Mouse (Mus musculus) midbrain, embryonic 14.5 days (tissue): ENCODE results near the gene Ermap. TPM values are rescaled to one million over a fixed set of nuclear protein-coding genes. Genes with fewer than 3 reads are reported as not detected.

Experiments
- ATAC-seq: fragments of 200-750 bp; cut with Nextera tagmentation; 2 replicates; pipeline ENCODE4 v1.8.0; 2017; ENCODE audit warnings: moderate number of reproducible peaks, moderate library complexity; ENCODE audit not compliant: low FRiP score, low TSS enrichment
- DNase-seq: peaks from one replicate; pipeline ENCODE4 v3.0.0-alpha.2; 2015
- H3K27ac ChIP-seq: fragments of 300-500 bp; sonication (generic); replicated peaks from 2 replicates; pipeline ENCODE4 v1.5.1; 2014; ENCODE audit warnings: mild to moderate bottlenecking, low read depth, low read length, moderate library complexity
- H3K27me3 ChIP-seq: fragments of 300-500 bp; sonication (generic); 2 replicates; pipeline ENCODE4 v1.6.1; 2014; ENCODE audit warnings: low read length, control low read depth, mixed read lengths; ENCODE audit not compliant: control insufficient read depth, insufficient read depth
- H3K36me3 ChIP-seq: fragments of 300-500 bp; sonication (generic); 2 replicates; pipeline ENCODE4 v1.6.1; 2014; ENCODE audit warnings: low read length, control low read depth; ENCODE audit not compliant: control insufficient read depth, insufficient read depth
- H3K4me1 ChIP-seq: fragments of 300-500 bp; sonication (generic); 2 replicates; pipeline ENCODE4 v1.6.1; 2014; ENCODE audit warnings: mild to moderate bottlenecking, antibody characterized with exemption, low read length, control low read depth; ENCODE audit not compliant: control insufficient read depth, insufficient read depth
- H3K4me2 ChIP-seq: fragments of 300-500 bp; sonication (generic); 2 replicates; pipeline ENCODE4 v1.6.1; 2014; ENCODE audit warnings: mild to moderate bottlenecking, low read length, moderate library complexity
- H3K4me3 ChIP-seq: fragments of 300-500 bp; sonication (generic); replicated peaks from 2 replicates; pipeline ENCODE4 v1.5.1; 2014; ENCODE audit warnings: low read depth, low read length
- H3K9ac ChIP-seq: fragments of 300-500 bp; sonication (generic); replicated peaks from 2 replicates; pipeline ENCODE4 v1.6.1; 2014; ENCODE audit warnings: mild to moderate bottlenecking, low read length, moderate library complexity
- H3K9me3 ChIP-seq: fragments of 300-500 bp; sonication (generic); 2 replicates; pipeline ENCODE4 v1.6.1; 2016; ENCODE audit warnings: low read length, control low read depth, mixed read lengths; ENCODE audit not compliant: control insufficient read depth
- WGBS: fragments of 180-500 bp; shearing (Covaris S2); extraction: QIAGEN DNeasy Blood & Tissue Kit; methylation state at CpG from one replicate; pipeline ENCODE4 v1.1.7; 2014; 5-methylcytosine and 5-hydroxymethylcytosine counted together
- polyA plus RNA-seq: library from polyadenylated mRNA; unstranded; fragments of >200 nt; fragmentation: Nextera tagmentation; extraction: Ambion mirVana; gene quantifications from 2 replicates; pipeline ENCODE4 v1.2.1, GENCODE M21; 2014

Gene Ermap
- 0.24 and 0.63 TPM in 2 replicates for polyA plus RNA-seq

DNA sequence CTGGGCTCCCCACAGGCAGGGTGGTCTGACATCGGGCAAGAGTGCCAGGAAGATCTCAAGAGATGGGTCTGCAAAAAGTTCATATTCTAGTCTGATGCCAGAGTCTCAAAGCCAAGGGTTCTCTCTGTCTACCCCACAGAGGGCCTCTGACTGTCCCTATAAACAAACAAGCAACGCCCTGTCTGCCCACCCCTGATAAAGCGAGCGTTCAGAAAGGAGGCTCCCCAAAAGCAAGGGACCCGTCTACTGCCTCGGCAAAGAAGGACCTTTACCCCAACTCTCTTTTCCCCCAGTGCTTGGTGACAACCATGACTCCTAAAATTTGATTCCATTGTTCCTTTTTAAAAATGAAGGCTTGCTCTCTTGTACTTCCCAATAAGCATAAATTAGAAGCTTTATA is at the start of gene Ermap:
TSS of gene Ermap (minus strand) at position 148 of the 400 bp plus-strand sequence.
- Histone ChIP-seq H3K4me3 (no peak within 1 kb of the TSS), H3K9me3 (no peaks in the 10 kb centered on the region), H3K9ac (no peak within 1 kb of the TSS), H3K4me1 (no peaks in the 10 kb centered on the region), H3K36me3 (no peaks in the 10 kb centered on the region), H3K27ac (no peak within 1 kb of the TSS), H3K4me2 (no peak within 1 kb of the TSS), H3K27me3 (no peaks in the 10 kb centered on the region)
- ATAC-seq (no peak), DNase-seq (no peak)
- WGBS: 53% methylated on average over 6 of the region's 6 CpGs

DNA sequence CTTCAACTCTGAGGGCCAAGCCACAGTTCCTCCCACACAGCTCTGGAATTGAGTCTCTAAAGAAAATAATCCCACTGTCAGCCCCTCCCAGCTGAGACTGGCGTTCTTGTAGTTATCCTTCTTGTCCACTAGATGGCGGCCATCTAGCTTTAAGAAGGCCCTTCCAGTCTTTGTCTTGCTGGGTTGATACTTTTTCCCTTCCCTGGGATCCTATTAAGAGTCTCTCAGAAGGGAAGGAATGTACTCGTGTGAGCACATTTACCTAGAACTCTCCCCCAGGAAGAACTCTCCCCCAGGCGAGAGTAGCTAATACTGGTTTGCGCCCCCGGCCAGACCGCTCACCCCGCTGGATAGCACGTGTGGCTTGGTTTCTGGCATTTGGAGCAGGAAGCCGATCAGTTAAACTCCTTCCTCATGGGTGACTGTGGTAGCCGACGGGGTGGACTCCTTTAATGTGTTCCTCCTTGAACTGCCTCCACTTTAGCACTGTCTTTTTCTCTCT is 49.4 kb upstream of the Ermap start:
- peak; percentile 92 for DNase-seq
- H3K9ac ChIP-seq: peak overlapping the region; percentile 32; the same call in 1 of the 2 replicates

DNA sequence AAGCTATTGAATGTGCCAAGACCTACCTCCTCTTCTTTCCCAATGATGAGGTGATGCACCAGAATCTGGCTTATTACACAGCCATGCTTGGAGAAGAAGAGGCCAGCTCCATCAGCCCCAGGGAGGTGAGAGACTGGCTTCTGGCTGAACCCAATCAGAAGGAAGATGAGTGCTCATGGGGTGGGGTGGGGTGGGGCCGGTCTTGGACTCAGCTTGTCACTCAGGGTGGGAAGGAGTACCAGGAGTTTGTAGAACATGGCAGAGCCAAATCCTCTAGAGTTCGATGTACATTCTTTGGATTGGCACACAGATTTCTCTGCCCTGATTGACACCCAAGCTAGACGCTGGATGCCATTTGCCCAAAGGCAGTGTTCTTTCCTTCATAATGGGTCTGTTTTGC is 48.9 kb upstream of the Ermap start:
- 0 out of 2 replicates have a peak overlapping the region, but pooled peaks have one; percentile 70 for H3K27ac ChIP-seq
- 70% methylated on average over 3 of the region's 3 CpGs for WGBS

More for the DNA sequence above, 49.4 kb upstream of the Ermap start:
- peaks cover 40% of the 10 kb centered on the region for H3K36me3 ChIP-seq
- no peaks in the 10 kb centered on the region for H3K27me3 ChIP-seq
- peak; percentile 60; the same call in 1 of the 2 replicates for ATAC-seq
- peak overlapping the region; percentile 16; the same call in 1 of the 2 replicates for H3K4me2 ChIP-seq
- 36% methylated on average over 12 of the region's 12 CpGs for WGBS
- H3K9me3 ChIP-seq: no peaks in the 10 kb centered on the region
- H3K4me3 ChIP-seq: no peak overlapping the region
- H3K27ac ChIP-seq: peak overlapping the region; percentile 70
- H3K4me1 ChIP-seq: peaks cover 6% of the 10 kb centered on the region; the same call in 1 of the 2 replicates

DNA sequence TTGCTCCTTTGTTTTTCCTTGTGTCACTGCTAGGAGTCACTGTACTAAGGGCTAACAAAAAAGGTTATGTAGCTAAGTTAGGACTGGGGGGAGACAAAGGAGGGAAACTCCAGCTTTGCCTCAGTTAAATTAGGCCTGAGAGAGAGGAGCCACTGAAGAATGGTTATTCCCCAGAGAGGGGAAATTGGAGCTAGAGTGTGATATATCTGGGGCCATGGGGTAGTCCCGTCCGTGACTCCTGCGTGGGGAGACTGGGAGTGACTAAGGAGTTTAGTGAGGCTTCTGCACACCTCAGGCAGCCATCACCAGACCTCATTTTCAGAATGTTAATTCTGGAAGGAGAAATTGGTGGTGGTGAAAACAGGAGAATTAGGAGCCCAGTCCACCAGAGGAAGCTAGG is 44.5 kb upstream of the Ermap start:
- Histone ChIP-seq H3K27ac (no peak overlapping the region), H3K27me3 (no peaks in the 10 kb centered on the region), H3K4me2 (peak overlapping the region; percentile 93), H3K4me3 (no peak overlapping the region), H3K9ac (no peak overlapping the region), H3K36me3 (peaks cover 10% of the 10 kb centered on the region; the same call in 1 of the 2 replicates), H3K4me1 (peaks cover 16% of the 10 kb centered on the region; the same call in 1 of the 2 replicates), H3K9me3 (no peaks in the 10 kb centered on the region)
- 87% methylated on average over 3 of the region's 3 CpGs for WGBS
- no peak for DNase-seq
- ATAC-seq: no peak

More for the DNA sequence above, 48.9 kb upstream of the Ermap start:
- no peak overlapping the region for H3K4me2 ChIP-seq
- peaks cover 11% of the 10 kb centered on the region; the same call in 1 of the 2 replicates for H3K4me1 ChIP-seq
- peaks cover 34% of the 10 kb centered on the region for H3K36me3 ChIP-seq
- no peak overlapping the region for H3K9ac ChIP-seq
- DNase-seq (no peak), ATAC-seq (no peak)
- no peaks in the 10 kb centered on the region for H3K27me3 ChIP-seq
- no peaks in the 10 kb centered on the region for H3K9me3 ChIP-seq
- no peak overlapping the region for H3K4me3 ChIP-seq

DNA sequence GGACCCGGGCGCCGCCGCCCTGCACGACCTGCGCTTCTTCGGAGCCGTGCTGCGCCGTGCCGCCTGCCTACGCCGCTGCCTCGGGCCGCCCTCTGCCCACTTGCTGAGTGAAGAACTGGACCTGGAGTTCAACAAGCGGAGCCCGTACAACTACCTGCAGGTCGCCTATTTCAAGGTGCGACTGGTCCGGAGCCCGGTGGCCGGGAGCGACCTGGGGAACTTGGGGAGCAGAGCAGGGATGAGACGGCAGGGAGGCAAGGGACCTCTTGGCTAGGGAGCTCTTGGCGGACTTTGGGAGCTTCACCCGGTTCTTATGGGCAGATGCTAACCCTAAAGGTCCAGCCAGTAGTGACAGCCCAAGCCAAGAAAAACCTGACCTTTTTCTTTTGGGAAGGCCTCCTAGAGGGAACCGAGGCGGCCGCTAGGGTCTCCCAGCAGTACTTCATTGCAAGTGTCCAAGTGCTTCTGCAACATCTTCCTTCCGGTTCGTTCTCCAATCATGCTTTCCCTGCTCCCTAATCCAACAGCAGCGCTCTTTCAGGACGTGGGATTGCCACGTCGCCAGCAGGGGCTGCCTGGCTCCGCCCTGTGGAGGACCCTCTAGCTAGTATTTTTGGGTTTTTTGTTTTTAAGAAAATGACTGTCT is 43.6 kb upstream of the Ermap start:
- ATAC-seq (no peak; the same call in 1 of the 2 replicates), DNase-seq (peak; percentile 78)
- Histone ChIP-seq H3K36me3 (peaks cover 10% of the 10 kb centered on the region; the same call in 1 of the 2 replicates), H3K4me1 (peaks cover 15% of the 10 kb centered on the region; the same call in 1 of the 2 replicates), H3K4me3 (peak overlapping the region; percentile 83), H3K9ac (peak overlapping the region; percentile 65), H3K9me3 (no peaks in the 10 kb centered on the region), H3K27ac (peak overlapping the region; percentile 53; the same call in 1 of the 2 replicates), H3K4me2 (peak overlapping the region; percentile 93), H3K27me3 (no peaks in the 10 kb centered on the region)
- under 1% methylated on average over 36 of the region's 36 CpGs for WGBS

DNA sequence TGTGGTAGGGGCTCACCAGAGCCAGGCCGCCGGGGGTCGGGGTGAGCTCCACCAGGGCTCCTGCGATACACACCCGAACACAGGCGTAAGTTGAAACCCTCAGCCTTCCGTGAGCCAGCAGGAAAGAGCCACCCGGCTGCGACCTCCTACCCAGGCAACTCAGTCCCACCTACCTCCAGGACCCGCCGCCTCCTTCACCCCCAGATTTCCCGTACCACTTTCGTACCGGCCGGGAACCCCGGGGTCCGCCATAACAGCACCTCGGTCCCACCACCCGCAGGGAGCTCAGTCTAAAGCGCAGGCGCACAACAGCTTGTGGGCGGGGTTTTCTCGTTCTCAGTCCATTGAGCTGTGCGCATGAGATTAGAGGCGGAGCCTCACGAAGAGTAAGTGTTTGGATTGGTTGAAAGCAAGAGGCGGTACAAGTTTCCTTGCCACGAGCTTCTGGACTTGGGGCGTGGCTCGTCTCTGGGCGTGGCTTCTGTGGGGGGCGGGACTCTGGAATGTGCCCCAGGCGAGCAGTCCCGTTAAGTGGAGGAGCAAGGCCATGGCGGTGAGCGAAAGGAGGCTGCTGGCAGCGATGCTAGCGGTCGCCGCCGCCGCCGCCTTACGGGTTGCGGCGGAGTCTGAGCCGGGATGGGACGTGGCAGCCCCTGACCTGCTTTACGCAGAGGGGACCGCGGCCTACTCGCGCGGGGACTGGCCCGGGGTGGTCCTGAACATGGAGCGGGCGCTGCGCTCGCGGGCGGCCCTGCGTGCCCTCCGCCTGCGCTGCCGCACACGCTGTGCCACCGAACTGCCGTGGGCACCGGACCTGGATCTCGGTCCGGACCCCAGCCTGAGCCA is 42.8 kb upstream of the Ermap start, which contains the start of the genes AU022252 and P3h1:
TSS of gene AU022252 (minus strand) at position 303 of the 846 bp plus-strand sequence.
TSS of gene P3h1 (plus strand) at position 506 of the 846 bp plus-strand sequence.
- Histone ChIP-seq H3K9me3 (no peaks in the 10 kb centered on the region), H3K9ac (peak within 1 kb of the TSS; percentile 65), H3K36me3 (peaks cover 16% of the 10 kb centered on the region; the same call in 1 of the 2 replicates), H3K27me3 (no peaks in the 10 kb centered on the region), H3K4me2 (peak within 1 kb of the TSS; percentile 93), H3K27ac (peak within 1 kb of the TSS; percentile 53; the same call in 1 of the 2 replicates), H3K4me3 (peak within 1 kb of the TSS; percentile 83), H3K4me1 (peaks cover 15% of the 10 kb centered on the region; the same call in 1 of the 2 replicates)
- peak; percentile 99 for DNase-seq
- under 1% methylated on average over 71 of the region's 71 CpGs for WGBS
- ATAC-seq: peak; percentile 98

GRCm38 (mm10) chr4:119226751-119227150 is 36.9 kb upstream of the Ermap start:
- Histone ChIP-seq H3K9me3 (no peaks in the 10 kb centered on the region), H3K4me2 (no peak overlapping the region), H3K27ac (no peak overlapping the region), H3K9ac (no peak overlapping the region), H3K4me1 (peaks cover 4% of the 10 kb centered on the region; the same call in 1 of the 2 replicates), H3K27me3 (no peaks in the 10 kb centered on the region), H3K4me3 (no peak overlapping the region), H3K36me3 (peaks cover 46% of the 10 kb centered on the region)
- WGBS: 94% methylated on average over 11 of the region's 11 CpGs
- ATAC-seq (no peak), DNase-seq (no peak)

DNA sequence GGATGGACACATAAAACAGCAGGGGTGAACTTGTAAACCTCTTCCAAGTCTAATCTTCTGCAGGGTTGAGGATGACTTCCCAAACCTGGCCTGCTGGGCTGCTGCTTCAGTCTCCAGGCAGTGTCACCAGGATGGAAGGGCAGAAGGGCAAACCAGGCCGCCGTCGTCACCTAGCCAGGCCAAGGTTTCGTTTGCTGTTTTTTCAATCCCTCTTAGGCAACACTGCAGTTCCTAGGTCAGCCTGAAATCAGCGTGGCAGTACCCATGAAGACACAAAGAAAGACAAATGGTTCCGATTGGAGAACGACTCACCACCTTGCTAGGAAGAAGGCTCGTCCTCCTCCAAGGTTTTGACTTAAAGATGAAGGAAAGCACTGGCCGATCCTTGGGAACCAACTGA is 35.9 kb upstream of the Ermap start:
- H3K4me1 ChIP-seq: no peaks in the 10 kb centered on the region
- H3K36me3 ChIP-seq: peaks cover 46% of the 10 kb centered on the region
- 92% methylated on average over 9 of the region's 9 CpGs for WGBS
- H3K27ac ChIP-seq: no peak overlapping the region
- DNase-seq (no peak), ATAC-seq (no peak)
- no peaks in the 10 kb centered on the region for H3K27me3 ChIP-seq
- H3K4me2 ChIP-seq: no peak overlapping the region
- no peaks in the 10 kb centered on the region for H3K9me3 ChIP-seq
- no peak overlapping the region for H3K4me3 ChIP-seq
- H3K9ac ChIP-seq: no peak overlapping the region
